Mouse (Mus musculus) liver, postnatal 0 days (tissue): Measurements from ENCODE around the gene Scn3a.
A peak's percentile ranks its signal among the peaks of the same experiment; 100 is the strongest.

ENCODE experiments used
- CTCF ChIP-seq: sonication (generic); IDR thresholded peaks from 2 replicates; pipeline ENCODE4 v1.5.1; 2016; ENCODE audit warnings: antibody characterized with exemption, low read depth
- EP300 ChIP-seq: IDR thresholded peaks from 2 replicates; pipeline ENCODE4 v1.6.1; 2016; ENCODE audit warnings: antibody characterized with exemption, low read depth, mild to moderate bottlenecking

- TF ChIP-seq EP300 (no peak), CTCF (peak; percentile 64)
Measured at GRCm38 (mm10) chr2:65413746-65414145, 153.7 kb downstream of the Scn3a start.
